Mouse (Mus musculus) cerebellum, adult 8-10 months (tissue): ENCODE data around the gene Pde6g.
A peak's percentile ranks its signal among the peaks of the same experiment; 100 is the strongest.

Source experiments
- DNase-seq: peaks from one replicate; pipeline ENCODE4 v3.0.0; 2022

Pde6g gene

DNA sequence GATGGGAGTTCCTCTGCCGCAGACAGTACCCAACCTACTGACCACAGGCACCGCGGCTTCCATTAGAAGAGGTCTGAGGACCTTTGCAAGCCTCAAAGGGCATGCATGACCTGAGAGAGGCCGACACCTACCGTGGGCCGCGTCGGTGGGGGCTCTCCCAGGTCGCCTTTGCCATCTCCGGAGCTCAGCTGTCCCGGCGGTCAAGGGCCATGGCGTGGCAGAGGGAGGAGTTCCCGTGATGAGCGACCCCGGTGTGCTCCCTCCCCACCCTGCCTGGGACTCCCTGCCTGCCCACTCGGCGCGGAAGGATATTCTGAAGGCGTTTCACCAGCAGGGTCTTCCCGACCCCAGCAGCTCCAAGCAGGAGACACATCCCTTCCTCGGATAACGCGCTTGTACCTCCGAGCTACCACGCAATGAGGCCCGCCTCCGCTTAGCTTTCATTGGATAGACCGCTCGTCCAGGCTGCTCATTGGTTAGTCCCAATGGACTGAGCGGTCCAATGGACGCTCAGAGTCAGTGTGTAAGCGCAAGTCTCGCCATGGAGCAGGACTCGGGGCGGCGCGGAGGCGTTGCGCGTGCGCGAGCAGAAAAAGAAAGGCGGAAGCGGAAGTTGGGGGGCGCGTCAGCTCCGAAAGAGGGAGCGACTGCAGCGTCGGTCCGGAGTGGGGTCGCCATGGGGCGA, 13.9 kb upstream of the Pde6g start, which contains the start of gene Arl16:
TSS of gene Arl16 (minus strand) at position 557 of the 685 bp plus-strand sequence.
- peak; percentile 88 for DNase-seq

DNA sequence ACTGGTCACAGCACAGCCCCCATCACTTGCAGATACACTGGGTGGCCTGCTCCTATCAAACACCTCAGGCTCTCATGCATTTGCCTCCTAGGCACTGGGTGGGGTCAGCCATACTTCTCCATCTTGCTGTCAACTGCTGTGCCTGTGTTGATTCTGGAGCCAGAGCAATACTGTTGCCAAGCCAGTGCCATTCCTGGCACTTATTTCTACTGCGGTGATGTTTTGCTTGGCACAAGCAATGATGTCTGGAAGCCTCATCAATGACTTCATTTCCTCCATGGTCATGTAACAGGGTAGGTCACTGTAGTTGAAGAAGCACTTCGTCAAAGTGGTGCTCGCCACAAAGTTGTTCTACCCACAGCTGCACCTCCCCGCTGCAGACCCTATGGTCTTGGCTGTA, 12.2 kb upstream of the Pde6g start:
- no peak for DNase-seq

DNA sequence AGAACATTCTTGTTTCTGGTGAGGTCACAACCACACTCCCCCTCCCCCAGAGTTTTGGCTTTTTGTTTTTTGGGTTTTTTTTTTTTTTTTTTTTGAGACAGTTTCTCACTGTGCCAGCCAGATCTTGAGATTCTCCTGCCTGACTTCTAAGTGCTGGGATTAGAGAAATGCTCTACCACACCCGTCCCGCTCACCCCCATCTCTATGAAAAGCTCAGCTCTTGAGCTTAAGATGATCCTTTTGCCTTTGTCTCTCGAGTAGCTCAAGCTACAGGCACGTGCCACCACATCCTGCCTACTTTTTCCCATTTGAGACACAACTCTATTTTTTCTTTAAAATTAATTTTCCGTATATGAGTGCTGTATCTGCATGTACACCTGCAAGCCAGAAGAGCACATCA, 11.1 kb upstream of the Pde6g start:
- DNase-seq = no peak

DNA sequence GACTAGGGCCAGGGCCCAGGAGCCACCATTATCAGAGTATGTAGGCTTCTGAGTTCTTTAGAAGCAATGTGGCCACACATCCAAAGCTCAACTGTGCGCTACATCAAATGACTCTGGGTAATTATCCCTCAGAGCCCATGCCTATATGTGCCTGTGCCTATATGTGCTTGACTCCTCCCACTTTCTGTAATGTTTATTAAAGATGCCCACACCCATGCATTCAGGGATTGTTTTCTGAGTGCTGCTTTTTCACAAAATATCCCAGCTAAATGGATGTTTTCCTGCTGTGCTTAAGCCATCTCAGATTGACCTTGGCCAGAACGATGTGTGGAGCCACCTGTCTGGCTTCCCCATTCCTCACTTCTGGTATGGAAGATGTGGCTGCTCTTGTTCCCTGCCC, 10.2 kb upstream of the Pde6g start:
- DNase-seq = no peak

GRCm38 (mm10) chr11:120458847-120459597, 5.7 kb upstream of the Pde6g start:
- no peak for DNase-seq

DNA sequence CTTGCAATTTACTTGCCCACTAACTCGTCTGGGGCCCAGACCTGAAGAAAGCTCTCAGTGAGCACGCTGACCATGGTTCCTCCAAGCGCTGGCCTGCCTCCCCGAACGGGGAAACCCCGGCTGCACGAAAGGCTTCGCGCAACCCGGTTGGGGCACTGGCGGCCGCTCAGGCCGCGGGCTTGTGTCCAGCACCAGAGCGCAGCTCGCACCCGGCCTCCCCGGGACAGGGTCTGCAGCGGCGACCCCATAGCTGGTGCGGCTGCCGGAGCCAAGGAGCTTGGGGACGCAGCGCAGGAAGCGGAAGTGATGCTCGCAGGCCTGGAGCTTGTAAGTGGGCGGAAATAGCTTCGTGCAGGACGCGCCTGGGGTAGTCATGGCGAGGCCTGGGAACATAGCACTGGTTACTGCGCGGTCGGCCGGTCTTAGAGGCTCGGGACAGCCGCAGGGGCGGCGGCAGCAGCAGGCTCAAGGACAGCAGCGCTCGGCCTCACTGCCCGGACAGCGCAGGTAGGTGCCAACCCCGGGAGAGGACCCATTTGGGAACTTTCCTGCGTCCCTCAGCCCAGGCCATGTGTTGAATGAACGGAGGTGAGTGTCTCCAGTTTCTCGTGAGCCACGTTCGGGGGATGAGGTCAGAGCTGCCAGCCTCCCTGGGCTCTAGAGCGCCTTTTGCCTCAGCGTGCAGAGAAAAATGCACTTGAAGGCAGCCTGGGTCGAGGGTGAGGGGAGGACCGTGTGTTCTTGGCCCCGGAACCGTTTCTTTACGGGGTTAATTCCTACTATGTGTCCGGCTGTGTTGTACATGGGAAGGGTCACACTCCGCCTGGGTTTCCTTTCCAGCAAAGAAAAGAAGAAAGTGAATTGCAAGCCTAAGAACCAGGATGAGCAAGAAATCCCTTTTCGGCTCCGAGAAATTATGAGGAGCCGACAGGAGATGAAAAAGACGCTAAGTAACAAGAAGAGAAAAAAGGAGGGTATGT, 4.8 kb upstream of the Pde6g start, which contains the start of the genes Oxld1 and Ccdc137:
TSS of gene Oxld1 (minus strand) at position 297 of the 980 bp plus-strand sequence.
TSS of gene Ccdc137 (plus strand) at position 344 of the 980 bp plus-strand sequence.
- peak; percentile 71 for DNase-seq

DNA sequence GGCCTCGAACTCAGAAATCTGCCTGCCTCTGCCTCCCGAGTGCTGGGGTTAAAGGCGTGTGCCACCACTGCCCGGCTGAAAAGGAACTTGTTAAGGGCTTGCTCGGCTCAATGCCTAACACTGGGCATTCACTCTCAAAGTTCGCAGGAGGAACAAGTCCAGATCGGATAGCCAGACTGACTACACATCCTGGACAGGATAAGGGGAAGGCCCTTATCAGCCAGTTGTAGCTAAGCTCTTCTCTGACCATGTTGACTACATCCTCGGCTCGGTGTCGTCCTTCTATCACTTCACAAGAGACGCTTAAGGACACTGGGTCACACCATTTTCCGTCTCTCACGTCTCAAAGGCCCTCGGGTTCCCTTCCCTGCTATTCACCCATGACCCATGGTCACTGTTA, 4.1 kb upstream of the Pde6g start:
- no peak for DNase-seq

DNA sequence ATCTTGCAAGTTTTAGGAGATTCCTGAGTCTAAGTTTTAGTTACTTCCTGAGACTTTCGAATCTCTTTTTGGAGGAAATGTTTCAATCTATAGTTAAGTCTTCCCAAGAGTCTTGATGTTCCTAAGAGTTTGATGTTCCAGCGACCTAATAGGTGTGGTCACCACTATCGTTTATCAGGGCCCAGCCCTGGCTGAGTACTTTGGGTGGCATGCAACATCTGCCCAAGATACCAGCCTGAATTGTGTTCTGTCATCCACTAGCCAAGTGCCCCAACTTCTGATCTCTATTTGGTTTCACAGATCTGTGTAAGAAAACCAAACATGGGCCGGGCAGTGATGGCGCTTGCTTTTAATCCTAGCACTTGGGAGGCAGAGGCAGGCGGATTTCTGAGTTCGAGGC, 2.1 kb upstream of the Pde6g start:
- DNase-seq = no peak

- DNase-seq = no peak
These were observed 1.7 kb upstream of the Pde6g start for GRCm38 (mm10) chr11:120454965-120455364.

- DNase-seq = no peak
These were observed 1.1 kb downstream of the Pde6g start for GRCm38 (mm10) chr11:120452246-120452645.

DNA sequence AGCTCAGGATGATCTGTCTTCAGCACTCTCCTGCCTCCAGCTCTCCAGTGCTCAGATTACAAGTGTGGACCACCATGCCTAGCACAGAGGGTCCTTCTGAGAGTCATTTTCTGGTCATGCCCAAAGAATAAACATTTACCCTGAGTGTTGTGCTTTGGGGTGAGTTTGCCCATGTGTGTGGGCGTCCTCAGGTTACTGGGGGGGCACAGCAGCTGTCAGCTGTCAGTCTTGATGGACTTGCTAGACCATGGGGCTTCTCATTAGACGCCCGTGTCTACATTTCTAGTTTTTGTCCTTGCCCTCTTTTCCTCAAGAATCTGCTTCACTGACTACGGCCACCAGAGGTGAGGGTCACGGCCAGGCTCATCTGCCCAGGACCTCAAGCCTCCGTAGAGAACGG, 6.1 kb downstream of the Pde6g start:
- no peak for DNase-seq

DNA sequence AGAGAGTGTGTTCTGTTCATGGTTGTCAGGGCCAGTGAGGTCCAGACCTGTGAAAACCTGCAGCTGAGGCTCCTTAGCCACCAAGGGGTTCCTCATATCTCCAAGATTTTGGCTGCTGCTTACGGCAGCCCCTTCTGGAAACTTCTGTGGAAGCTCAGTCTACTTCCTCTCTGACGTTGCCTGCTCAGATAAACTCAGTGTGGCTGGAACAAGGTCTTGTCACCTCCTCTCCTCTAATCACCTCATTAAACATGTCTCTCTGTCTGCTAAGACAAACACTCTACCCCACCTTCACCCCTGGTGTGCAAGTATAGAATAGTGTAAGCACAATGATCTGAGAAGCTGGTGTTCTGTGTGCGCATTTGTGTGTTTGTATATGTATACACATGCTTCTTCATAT, 7.8 kb downstream of the Pde6g start:
- no peak for DNase-seq

GRCm38 (mm10) chr11:120444106-120444505, 9.2 kb downstream of the Pde6g start:
- no peak for DNase-seq

DNA sequence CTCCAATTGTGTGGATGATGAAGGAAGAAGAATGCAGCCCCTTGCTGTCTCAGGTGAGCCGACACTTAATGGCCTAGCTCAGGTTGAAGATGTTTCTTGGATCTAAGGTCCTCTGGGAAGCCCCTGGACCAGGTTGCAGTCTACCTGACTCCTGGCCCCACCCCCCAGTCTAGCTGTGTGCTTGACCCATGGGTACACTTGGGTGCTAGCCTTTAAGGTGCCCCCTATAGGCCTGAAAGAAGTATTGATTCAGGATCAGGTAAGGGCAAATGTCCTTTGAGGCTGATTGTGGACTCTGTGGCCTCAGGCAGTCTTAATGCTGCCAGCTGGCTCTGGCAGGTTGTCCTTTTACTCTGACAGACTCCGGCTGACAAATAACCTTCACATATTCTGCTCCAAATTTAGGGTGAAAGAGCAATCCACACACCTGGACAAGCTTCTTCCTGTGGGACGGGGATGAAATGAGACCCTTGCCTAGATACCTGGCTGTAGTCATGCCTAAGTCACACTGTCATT, 10.5 kb downstream of the Pde6g start:
- no peak for DNase-seq

DNA sequence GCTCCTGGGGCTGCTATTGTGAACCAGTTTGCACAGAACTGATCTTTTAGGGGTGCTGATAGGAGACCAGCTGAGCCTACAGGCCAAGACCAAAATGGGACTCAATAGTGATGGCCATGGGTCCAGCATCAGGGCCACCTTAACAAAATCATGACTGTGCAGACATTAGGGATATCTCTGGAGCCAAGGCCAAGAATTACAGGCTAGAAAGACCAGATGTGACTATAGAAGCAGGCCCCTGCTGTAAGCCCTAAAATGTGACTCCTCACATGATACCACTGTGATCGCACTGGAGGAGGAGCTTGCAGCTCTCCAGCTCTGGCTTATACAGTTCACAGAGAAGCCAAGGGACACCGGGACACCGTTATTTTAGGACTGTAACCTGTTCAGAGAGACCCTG, 11.0 kb downstream of the Pde6g start, which contains the start of gene Tspan10:
TSS of gene Tspan10 (plus strand) at position 301 of the 400 bp plus-strand sequence.
- no peak for DNase-seq

DNA sequence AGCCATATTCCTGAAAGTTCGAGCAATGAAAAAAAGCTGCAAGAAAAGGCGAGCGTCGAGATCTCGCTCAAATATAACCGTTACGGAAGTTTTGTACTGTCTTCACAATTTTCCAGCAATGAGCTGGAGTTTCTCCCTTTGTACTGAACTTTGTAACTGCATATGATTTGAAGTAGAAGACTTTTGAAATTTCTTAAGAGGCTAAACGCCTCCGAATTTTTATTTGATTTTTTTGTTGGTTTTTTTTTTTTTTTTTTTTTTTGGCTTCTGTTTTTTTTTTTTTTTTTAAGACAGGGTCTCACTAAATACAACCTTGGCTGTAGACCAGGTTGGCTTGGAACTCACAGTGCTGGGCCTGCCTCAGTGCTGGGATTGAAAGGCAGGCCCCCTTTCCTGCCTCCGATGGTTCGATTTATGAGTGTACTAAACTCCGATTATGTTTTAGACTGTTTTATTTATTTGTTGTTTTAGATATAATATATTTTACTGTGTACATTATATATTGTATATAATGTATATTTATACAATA, 15.4 kb downstream of the Pde6g start:
- no peak for DNase-seq

DNA sequence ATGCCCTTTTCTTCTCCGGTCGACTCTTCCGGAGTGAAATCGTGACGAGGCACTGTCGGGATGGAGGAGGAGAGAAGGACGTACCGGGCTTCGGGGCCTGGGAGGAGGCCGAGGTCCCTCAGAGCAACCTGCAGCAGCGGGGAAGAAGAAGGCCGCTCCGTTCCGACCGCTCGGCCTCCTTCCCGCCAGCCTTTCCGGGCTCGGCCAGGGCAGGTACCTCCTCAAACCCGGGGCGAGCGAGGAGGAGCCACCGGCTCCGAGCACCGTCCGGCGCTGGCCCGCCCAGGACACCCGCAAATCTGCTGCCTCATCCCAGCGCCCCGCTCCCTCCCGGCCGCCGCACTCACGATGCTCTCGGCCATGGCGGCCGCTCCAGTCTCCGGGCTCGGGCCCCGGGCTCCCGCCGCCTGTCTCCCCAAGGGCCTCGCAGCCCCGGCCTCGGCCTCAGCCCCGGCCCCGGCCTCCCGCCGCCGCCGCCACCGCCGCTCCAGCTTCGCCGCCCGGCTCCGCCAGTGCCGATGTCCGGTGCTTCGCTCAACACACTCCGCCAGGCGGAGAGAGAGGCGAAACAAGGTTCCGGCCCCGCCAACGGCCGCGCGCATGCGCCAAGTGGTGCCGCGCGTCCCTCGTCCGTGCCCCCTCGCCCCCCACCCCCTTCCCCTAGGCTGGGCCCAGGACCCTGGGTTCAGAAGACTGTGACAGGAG, 16.0 kb downstream of the Pde6g start, which contains the start of gene Nploc4:
TSS of gene Nploc4 (minus strand) at position 557 of the 705 bp plus-strand sequence.
- DNase-seq = peak; percentile 89

DNA sequence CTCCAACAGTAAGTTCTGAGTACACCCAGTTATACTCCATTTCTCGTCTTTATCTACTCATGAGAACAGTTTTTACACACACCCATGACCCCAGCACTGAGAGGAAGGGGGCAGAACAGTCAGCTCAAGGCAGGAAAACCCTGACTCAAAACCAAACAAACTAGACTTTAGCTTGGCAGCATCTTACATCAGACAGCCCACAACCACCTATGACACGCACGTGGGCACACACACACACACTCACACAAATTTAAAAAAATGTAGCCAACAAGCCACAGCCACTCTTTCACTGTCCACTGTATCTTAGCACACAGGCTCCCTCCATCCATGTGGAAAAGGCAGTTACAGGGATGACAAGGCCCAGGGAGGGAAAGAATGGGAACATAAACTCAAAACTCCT, 26.6 kb downstream of the Pde6g start:
- DNase-seq = no peak

GRCm38 (mm10) chr11:120423569-120424295, 29.6 kb downstream of the Pde6g start:
- peak; percentile 57 for DNase-seq

DNA sequence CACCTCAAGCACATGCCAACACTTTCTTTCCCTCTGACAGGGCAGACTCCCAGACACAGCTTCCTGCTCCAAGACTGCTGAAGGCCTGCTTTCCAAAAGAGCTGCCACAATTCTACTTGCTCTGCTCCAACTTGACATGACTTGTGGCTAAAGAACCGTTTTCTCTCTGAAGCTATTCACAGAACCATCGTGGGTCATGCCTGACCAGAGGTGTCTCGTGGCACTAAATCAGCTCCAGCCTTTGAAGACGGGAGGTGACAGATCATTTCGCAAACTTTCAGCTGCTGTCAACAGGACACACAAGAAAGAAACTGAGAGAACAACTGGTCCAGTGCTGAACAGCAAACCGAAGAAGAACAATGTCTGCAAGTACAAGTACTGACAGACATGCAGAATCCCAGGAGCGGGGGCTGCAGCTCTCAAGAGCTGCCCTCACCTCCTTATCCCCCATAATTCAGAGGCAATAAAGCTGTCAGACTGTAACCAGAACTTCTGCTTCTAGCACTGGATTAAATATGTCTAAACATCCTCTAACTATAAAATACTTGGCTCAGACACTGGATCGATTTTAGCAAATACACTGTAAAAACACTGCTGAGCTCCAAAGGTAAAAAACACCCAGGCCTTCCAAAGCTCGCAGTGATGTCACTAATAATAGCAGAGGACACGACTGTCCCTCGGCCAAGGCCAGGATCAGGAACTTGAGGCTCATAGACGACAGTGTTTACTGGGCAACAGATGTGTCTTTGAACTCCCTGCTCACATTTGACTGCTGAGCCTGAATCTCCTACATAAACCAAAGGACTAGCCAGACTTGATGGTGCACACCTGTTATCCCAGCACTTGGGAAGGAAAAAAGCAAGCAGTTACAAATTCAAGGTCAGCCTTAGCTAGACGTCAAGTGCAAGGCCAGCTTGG, 30.4 kb downstream of the Pde6g start:
- DNase-seq = no peak
